Mouse (Mus musculus) 3134 (cell line): ENCODE measurements around the gene Tmbim4.
"Not testable (repeated sequence)": the region's sequence is repeated elsewhere in the genome, so short reads cannot be mapped to it uniquely, and the experiment has no call there.

Source experiments
- DNase-seq: peaks from one replicate; pipeline ENCODE4 v3.0.0-alpha.2; 2011; ENCODE audit warnings: low spot score; ENCODE audit not compliant: insufficient read length; ENCODE audit errors: extremely low read depth

Tmbim4 gene

DNA sequence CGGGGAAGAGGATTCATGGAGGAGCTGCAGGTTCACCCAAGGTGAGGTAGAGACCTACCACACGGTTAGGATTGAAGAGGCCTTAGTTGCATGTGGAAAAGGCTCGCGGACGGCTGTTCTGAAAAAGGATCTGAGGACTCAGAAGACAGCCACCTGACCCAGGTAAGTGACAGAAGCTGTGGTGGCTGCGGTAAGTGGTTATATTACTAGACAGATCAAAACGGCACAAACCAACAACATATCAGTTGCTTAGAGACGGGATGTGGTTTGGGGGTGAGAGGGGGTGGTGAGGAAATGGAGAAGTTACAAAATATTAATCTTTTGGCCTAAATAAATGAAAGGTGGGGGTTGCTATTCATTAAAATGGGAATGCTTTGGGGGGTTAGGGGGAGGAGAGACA, 8.1 kb upstream of the Tmbim4 start:
- DNase-seq = no peak

DNA sequence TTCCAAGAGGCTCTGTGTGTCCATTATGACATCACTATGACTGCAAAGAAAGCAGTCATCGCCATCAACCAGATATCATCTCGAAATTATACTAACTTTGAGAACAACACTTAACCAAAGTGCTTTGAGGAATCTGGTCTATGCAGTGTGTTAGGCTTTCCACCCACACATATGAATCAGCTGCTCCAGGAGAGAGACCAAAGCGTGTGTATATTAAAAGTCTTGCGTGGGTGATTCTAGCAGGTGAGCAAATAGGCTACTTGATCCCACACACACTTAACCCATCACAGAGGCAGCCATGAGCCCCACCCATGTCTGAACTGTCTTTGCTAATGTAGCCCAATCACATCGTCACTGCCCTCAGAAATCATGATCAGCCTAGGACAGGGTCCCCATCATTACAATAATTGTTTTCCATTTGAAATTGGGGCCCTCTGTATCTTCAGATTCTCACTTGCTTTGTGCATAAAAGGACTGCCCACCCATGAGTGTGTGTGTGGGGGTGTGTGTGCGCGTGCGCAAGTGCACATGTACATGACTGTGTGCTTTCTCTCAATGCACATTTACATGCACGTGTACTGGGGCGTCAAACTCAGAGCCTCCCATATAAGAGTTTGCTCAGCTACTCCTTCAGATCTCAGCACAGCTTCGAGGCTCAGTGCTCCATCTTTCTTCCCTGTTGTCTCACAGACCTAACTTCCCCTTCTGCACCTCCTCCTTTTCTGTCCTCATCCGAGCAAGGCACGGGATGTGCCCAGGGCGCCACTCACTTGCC, 4.1 kb upstream of the Tmbim4 start:
- DNase-seq = no peak

DNA sequence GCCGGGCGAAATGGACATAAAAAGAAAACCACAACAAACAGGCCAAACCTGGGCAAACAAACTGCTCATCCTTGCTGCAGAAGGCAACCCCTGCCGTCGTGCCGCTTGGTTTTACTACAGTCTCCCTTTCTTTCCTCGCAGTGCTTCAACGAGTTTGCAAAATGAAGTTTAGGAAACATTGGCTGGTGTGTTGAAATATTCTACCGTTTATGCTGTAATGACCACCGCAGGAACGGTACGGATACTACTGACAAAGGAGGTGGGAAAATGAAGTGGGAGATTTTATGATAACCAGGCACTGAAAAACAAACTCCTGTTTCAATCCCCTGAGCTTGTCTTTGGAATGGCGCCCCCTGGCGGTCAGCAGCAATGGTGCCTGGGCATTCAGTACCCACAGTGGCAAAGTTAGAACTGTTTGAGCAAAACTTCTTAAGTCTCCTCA, 592 bp downstream of the Tmbim4 start, which contains the start of gene Irak3:
TSS of gene Irak3 (minus strand) at position 170 of the 442 bp plus-strand sequence.
- peak; percentile 37 for DNase-seq

DNA sequence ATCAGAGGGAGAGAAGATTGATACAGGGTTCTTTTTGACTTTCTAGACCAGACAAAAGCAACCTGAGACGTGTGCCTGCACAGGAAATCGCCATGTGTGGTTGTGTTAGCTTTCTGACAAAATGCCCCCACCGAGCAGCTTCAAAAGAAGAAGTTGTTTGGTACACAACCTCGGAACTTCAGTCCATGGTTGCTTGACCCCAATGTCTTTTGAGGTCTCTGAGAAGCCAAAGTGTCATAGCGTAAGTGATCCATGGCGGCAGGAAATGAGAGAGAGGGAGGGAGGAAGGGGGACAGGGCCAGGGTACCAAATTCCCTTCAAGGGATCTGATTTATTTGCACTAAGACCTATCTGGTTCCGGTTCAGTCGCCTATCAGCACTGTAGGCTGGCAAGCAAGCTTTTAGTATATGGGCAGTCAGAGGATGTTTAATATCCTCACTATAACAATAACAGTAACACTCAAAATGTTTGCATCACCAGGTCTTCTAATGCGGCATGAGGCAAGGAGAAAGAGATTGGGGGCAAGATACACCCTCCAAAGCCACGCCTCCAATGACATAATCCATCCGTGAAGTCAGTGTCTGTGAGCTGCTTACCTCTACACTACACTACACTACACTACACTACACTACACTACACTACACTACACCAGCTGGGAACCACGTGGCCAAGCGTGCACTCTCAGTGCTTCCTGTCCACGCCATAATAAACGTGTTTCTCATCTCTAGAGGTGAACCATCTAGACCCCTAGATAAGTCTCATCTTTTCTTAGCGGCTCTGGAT, 1.3 kb downstream of the Tmbim4 start:
- no peak for DNase-seq

DNA sequence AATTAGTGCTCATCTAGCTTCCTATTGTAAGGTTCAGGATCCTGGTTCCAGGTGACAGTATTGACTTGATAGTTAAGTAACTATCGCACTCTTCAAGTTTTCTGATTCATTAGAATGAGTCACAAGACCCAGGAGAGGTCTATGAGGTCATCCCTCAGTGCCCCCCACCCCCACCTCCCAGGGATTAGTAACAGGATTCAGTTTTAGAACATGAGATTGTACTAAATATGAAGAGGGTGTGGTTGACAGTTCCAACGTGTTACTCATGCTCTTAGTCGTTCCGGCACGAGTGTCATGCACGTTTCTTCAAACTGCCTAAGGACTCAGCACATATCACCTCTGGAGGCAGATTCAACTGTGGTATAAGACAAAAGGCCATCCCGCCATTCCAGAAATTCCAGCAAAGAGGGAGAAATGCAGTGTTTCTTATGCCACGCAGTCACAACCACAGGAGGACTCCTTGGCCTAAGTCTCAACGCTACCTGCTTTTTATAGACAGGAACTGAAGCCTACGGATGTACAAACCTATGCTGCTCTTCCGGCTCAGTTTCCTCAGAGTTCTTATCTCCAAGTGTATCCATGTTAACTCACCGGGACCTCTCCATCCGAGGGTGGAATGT, 3.3 kb downstream of the Tmbim4 start:
- DNase-seq = peak; percentile 32

DNA sequence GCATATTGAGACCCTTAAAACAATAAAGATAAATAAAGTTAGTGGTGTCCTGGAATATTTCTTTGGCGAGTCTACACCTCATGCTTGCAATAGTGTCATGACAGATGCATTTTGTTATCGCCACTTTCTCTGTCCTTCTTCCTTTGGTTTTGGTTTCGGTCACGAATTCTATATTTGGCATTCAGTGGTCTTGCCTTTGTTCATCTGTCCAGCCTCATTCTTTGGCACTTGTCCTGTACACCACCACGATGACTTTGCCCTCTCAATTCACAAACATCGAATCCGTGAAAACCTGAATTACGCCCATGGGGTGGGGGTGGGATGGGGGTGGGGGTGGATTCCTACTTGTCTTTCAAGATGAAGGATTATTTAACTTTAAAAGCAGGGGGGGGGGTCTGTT, 6.6 kb downstream of the Tmbim4 start:
- DNase-seq = no peak

DNA sequence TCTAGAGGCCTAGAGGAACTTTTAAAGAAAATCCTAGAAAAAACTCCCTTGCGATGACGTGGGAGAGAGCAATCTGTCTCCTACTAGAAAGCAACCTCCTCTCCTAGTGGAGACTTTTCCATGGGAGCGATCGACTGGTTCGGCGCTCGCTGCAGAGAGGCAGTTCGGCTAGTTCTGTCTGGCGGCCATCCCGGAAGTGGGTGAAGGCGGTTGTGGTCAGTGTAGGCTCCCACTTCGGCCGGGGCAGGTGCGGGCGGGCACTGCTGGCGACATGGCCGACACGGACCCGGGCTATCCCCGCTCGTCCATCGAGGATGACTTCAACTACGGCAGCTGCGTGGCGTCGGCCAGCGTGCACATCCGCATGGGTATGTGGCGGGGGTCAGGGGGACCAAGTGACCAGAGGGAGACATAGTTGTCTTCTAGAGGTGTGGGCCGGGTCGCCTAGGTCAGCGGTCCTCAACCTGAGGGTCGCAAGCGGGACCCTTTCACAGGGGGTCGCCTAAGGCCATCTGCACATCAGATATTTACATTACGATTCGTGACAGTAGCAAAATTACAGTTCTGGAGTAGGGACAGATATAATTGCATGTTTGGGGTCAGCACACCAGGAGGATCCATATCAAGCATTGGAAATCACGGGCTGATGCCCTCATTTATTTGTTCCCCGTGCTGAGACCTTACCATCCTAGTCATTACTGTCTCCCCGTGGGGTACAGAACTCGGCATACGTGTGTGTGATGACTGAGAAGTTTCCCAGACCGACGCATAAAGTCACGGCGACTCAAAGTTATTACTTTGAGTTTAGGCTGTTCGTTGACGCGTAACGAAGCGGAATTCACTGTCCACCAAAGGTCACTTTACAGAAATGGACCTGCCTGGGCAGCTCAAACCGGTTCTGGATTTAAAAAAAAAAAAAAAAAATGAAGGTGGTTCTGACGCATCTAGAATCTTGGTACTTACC, 7.5 kb downstream of the Tmbim4 start:
- DNase-seq = peak; percentile 87

DNA sequence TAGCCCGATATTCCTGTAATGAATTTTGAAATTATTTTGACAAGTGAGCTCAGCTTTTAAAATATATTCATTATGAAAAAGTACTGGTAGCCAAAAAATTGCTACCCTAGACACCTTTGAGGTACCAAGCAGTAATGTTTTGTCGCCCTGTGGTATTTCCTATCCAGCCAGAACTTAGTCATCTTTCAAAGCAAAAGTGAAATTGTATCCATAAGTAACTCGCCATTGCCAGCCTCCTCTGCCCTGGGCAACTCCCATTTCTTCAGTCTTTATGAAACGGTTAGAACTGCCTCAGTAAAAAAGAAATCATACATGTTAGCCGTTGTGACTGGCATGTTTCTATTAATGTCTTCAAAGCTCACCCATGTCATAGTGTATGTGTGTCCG, 8.1 kb downstream of the Tmbim4 start:
- DNase-seq = peak; percentile 21

DNA sequence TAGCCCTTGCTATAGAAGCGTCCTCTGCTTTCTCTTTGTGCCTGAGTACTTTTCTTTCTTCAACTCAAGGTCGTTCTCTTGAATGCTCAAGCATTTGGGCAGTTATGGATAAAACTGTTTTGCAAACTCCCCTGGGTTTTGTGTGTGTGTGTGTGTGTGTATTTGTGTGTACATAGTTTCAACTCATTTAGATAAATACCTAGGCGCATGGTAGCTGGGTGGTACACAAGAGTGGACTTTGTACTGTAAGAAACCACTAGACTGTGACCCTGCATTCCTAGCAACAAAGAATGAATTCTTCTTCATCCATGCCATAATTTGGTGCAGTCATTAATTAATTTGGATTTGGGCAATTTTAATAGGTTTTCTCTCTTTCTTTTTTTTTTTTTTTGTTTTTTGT, 8.7 kb downstream of the Tmbim4 start:
- no peak for DNase-seq

DNA sequence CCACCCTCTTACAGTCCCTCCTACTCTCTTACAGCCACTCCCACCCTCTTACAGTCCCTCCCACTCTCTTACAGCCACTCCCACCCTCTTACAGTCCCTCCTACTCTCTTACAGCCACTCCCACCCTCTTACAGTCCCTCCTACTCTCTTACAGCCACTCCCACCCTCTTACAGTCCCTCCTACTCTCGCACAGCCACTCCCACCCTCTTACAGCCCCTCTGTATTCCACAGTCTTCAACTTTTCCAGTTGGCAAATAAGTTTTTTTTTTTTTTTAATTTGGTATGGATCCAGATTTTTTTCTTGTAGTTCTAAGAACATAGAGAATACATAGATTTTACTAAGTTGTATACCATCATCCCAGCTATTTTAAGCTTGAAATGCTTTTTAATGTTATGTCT, 15.7 kb downstream of the Tmbim4 start:
- DNase-seq = not testable (repeated sequence)

DNA sequence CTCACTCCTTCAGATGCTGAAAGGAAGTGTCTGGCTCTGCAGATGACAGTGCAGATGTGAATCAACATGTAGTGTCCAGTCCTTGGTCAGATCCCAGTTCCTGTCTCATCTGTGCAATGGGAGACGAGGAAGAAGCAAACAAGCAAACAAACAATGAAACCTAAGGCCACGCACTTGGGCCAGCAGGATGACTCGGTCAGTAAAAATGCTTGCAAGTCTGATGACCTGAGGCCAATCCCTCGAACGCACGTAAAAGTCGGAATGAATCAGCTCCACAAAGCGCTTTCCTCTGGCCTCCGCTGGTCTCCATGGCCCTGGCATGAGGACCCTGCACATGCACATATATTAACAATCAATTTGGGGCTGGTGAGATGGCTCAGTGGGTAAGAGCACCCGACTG, 17.6 kb downstream of the Tmbim4 start:
- DNase-seq = no peak

DNA sequence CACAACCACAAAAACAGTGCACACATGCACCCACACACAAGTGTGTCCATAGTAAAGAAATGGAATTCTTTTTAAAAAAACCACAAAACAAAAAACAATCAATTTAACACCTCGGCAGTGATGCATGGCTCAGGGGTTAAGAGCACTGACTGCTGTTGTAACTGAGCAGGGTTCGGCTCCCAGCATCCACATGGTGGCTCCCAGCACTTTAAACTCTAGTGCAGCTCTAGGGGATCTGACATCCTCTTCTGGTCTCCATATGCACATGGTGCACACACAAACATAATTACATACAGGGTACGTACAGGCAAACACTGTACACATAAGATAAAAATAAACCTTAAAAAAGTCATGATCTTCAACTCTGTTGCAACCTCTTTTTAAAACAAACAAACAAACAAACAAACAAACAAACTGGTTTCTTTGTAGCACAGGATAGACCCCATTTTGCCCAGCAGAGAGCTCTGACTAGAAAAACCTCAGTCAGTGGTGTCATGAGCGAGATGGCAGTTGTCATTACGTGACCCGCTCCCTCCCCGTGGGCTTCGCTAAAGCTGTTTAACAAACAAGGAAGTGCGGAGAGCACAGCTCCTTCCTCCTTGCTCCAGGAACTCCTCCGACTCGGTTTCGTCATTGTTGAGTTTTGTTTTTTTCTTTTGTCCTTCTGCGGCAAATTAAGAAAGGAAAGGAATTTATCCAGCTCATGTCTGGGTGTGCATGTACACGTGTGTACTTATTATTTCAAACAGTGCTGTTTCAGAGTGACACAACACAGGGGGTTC, 18.4 kb downstream of the Tmbim4 start:
- DNase-seq = no peak

DNA sequence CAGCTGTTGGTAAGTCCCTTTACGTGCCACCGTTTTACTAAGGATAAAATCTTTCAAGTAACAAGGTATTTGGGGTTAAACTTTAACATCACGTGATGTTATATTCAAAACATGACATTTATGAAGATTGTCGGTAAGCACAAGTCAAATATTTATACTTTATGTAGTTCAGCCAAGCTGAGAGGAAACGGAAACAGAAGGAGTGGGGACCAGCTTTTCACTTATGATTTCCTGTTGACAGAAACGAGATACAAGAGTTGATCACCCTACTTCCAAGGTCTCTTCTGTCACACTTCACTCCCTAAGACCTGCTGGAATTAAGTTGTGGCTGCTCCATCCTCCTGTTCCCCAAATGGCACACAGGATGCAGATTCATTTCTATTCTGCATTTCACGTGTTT, 19.4 kb downstream of the Tmbim4 start:
- DNase-seq = no peak

DNA sequence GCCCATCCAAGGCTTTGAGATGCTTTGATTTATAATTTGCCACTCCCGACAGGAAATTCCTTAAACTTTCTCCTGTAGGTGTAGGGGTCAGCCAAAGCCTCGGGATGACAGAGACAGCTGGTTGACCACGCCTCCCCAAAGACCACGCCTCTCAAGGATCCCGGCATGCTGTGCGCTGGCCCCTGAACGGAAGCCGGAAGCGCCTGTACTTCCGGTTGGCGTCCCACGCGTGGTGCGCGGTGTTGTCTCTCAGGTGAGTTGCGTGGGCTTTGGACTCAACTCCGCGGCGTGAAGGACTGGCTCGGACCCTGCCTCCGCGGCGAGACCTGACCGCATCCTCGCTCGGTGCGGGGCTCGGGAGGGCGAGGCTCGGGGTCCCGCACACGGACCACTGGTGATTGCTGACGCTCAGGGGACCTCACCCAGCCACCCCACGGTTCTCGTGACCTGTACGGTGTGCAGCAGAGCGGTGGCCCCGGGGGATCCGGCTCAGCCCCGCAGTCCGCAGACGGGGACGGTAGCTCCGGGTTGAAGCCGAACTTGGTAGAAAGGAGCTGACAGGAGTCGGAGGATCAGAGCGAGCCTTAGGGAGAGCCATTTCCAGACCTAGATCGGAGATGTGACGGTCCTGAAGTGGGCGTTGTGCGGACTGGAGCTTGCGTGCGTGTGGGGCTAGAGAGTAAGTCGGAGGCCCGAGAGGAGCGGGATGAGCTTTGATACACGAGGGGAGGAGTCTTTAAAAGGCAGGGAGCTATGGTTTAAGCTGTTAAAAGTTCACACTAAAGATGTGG, 25.7 kb downstream of the Tmbim4 start, which contains the start of gene Llph:
TSS of gene Llph (plus strand) at position 200 of the 791 bp plus-strand sequence.
- peak; percentile 82 for DNase-seq

DNA sequence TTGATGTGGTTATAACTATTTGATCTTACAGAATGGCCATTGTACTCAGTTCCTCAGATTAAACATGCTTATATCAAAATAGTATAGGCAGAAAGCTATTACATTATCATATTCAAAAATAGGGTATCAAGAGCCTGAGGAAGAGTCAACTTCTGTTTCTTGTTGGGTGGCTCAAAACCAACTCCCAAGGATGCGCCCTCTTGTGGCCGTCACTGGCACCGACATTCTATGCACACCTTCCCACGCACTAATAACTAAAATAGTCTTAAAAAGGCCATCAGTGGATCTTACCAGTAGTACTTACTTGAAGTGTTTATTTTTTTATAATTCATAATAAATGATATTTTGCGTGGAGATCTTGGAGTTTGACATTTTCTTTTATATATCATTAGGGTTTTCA, 30.3 kb downstream of the Tmbim4 start:
- peak; percentile 53 for DNase-seq

DNA sequence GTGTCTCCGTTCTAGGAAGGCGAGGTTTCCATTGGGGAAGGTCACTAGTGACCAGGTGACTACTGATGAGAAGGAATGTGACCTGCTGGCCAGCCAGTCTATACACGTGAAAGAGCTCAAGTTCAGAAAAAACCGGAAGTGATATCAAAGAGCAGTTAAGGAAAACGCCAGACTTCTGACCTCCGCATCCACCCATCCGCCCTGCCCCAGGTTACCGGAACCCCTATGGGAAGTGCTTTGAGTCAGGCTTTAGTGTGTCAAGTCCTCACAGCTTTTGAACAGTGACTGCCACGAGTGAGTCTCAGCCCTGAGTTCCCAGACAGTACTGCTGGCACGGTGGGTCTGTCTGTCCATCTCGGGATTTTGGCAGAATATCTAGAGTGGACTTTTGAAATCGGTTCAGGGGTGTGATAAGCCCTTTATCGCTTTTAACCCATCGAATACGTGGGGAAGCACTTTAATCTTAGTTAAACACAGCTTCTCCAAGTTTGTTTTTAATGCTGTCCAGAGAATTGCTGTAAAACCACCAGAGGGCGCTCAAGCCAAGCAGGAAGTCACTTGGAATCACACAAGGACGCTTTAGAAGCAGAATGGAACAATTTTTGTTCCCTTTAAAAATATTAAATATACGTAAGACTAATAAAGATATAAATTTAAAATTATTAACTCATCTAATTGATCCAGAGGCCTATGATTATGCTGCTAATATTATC, 32.4 kb downstream of the Tmbim4 start:
- DNase-seq = no peak

DNA sequence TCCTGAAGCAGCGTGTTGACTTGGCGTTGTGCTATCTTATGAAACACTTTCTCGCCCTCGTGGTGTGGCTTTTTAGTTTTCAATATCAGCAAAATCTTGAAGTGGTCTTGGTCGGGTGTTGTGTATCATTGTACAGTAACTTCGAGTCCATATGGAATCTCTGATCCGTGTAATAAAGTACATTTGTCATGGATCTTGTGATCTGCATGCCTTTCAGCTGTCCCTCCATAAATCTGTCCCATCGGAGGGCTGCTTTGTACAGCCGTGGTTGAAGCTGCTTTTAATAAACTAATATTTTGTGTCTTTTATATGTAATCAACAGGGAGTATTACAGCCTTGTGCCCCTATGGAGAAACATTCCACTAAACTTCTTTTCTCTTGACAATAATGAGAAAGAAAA, 35.5 kb downstream of the Tmbim4 start:
- DNase-seq = no peak

DNA sequence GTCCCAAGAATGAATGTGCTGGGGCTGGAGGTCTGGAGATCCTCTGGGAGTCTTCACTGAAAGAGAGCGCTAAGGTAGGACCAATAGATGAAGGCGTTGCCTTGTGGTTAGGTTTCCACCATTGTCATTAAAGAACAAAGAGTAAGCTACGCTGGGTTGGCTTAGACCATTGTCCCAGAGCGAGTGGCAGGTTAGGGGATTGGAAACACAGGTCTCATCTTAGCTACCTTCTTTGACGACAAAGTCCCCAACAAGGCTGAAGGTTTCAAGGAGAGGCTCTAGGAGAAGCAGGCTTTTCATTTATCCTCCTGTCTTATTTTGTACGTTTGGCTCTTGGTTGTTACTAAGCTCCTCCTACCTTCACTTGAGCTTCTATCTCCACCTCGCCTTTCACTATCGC, 36.9 kb downstream of the Tmbim4 start:
- no peak for DNase-seq
